Mouse (Mus musculus) myocyte (in vitro differentiated cells): ENCODE measurements at regions not wholly inside any gene's neighbourhood (a gene's known extent, or its start where the extent isn't known, plus 50 kb on each side); places are given as distances from the start of the nearest gene placed in this dataset.
A peak's percentile ranks its signal among the peaks of the same experiment; 100 is the strongest.

Experiments
- H3K27me3 ChIP-seq: one replicate; pipeline ENCODE4 v1.6.1; 2011; ENCODE audit not compliant: control insufficient read depth, insufficient read depth, insufficient read length
- H3K36me3 ChIP-seq: one replicate; pipeline ENCODE4 v1.6.1; 2011; ENCODE audit not compliant: control insufficient read depth, insufficient read depth
- H3K4me2 ChIP-seq: one replicate; pipeline ENCODE4 v1.6.1; 2011; ENCODE audit warnings: low read depth, control low read depth
- H3K4me3 ChIP-seq: one replicate; pipeline ENCODE4 v1.5.1; 2011; ENCODE audit warnings: mild to moderate bottlenecking, control low read depth, moderate library complexity
- H3K79me2 ChIP-seq: one replicate; pipeline ENCODE4 v1.6.1; 2011; ENCODE audit not compliant: control insufficient read depth, insufficient read depth
- H3ac ChIP-seq: one replicate; pipeline ENCODE4 v1.6.1; 2011; ENCODE audit not compliant: control insufficient read depth, insufficient read length
- CEBPB ChIP-seq: IDR thresholded peaks from 2 replicates; pipeline ENCODE4 v1.6.1; 2011; ENCODE audit warnings: mild to moderate bottlenecking, moderate library complexity; ENCODE audit not compliant: poor library complexity, insufficient read depth, severe bottlenecking
- E2F4 ChIP-seq: IDR thresholded peaks from one replicate; pipeline ENCODE4 v1.6.1; 2011; ENCODE audit warnings: mild to moderate bottlenecking, control low read depth, moderate library complexity; ENCODE audit not compliant: insufficient read depth
- MAX ChIP-seq: IDR thresholded peaks from one replicate; pipeline ENCODE4 v1.6.1; 2011; ENCODE audit warnings: low read depth, mild to moderate bottlenecking, control low read depth
- MYOD1 ChIP-seq, 3 experiments: IDR thresholded peaks; one replicate each; pipeline ENCODE4 v1.6.1; 2011; ENCODE audit warnings: control low read depth in 2 of 3, low read depth in 2 of 3, mild to moderate bottlenecking in 2 of 3, moderate library complexity in 1 of 3; ENCODE audit not compliant: insufficient read length in 2 of 3, control insufficient read depth in 1 of 3
- MYOG ChIP-seq, 3 experiments: IDR thresholded peaks; one replicate each; pipeline ENCODE4 v1.6.1; 2011; ENCODE audit warnings: control low read depth in 2 of 3, low read depth in 2 of 3, mild to moderate bottlenecking in 2 of 3; ENCODE audit not compliant: insufficient read length in 2 of 3, control insufficient read depth in 1 of 3, insufficient read depth in 1 of 3
- POLR2A ChIP-seq: IDR thresholded peaks from one replicate; pipeline ENCODE4 v1.6.1; 2011; ENCODE audit warnings: low read depth, mild to moderate bottlenecking, control low read depth, moderate library complexity; ENCODE audit not compliant: insufficient read length
- POLR2AphosphoS2 ChIP-seq: IDR thresholded peaks from one replicate; pipeline ENCODE4 v1.6.1; 2011; ENCODE audit warnings: low read depth, control low read depth; ENCODE audit not compliant: insufficient read length
- REST ChIP-seq: IDR thresholded peaks from one replicate; pipeline ENCODE4 v1.6.1; 2011; ENCODE audit warnings: mild to moderate bottlenecking, control low read depth, moderate library complexity; ENCODE audit not compliant: insufficient read depth, insufficient read length
- SRF ChIP-seq: IDR thresholded peaks from one replicate; pipeline ENCODE4 v1.6.1; 2011; ENCODE audit warnings: low read depth; ENCODE audit not compliant: control insufficient read depth, insufficient read length
- TCF12 ChIP-seq: IDR thresholded peaks from one replicate; pipeline ENCODE4 v1.6.1; 2011; ENCODE audit warnings: mild to moderate bottlenecking, control low read depth; ENCODE audit not compliant: poor library complexity, insufficient read depth, severe bottlenecking
- TCF3 ChIP-seq: IDR thresholded peaks from one replicate; pipeline ENCODE4 v1.6.1; 2011; ENCODE audit warnings: low read depth, control low read depth; ENCODE audit not compliant: insufficient read length
- USF1 ChIP-seq: IDR thresholded peaks from one replicate; pipeline ENCODE4 v1.6.1; 2011; ENCODE audit warnings: low read depth, mild to moderate bottlenecking, control low read depth, moderate library complexity

GRCm38 (mm10) chr17:14764796-14765195 is 70.8 kb upstream of the Thbs2 start:
- no peaks in the 10 kb centered on the region for H3K27me3 ChIP-seq
- no peak overlapping the region for H3K4me2 ChIP-seq
- H3K36me3 ChIP-seq: no peaks in the 10 kb centered on the region
- no peaks in the 10 kb centered on the region for H3K79me2 ChIP-seq
- H3ac ChIP-seq: no peak overlapping the region
- TF ChIP-seq POLR2AphosphoS2 (no peak), MYOG (IDR thresholded peaks at IDR 0.05; ENCODE audit: control insufficient read depth in 1 of 3, insufficient read depth in 1 of 3, insufficient read length in 2 of 3, low read depth in 2 of 3) (no peak), MYOD1 (IDR thresholded peaks at IDR 0.05; ENCODE audit: control insufficient read depth in 1 of 3, insufficient read length in 2 of 3, low read depth in 2 of 3) (peak in 1 of 3 experiments; percentile 28), TCF3 (no peak), CEBPB (no peak)
- H3K4me3 ChIP-seq: no peak overlapping the region

GRCm38 (mm10) chr17:14753095-14753494 is 59.1 kb upstream of the Thbs2 start:
- Histone ChIP-seq H3K36me3 (no peaks in the 10 kb centered on the region), H3K4me2 (no peak overlapping the region), H3K4me3 (no peak overlapping the region), H3K27me3 (no peaks in the 10 kb centered on the region), H3ac (no peak overlapping the region), H3K79me2 (no peaks in the 10 kb centered on the region)
- TF ChIP-seq MYOD1 (IDR thresholded peaks at IDR 0.05; ENCODE audit: control insufficient read depth in 1 of 3, insufficient read length in 2 of 3, low read depth in 2 of 3) (peak in 2 of 3 experiments; percentile 19 to 42), MYOG (IDR thresholded peaks at IDR 0.05; ENCODE audit: control insufficient read depth in 1 of 3, insufficient read depth in 1 of 3, insufficient read length in 2 of 3, low read depth in 2 of 3) (no peak)

- no peaks in the 10 kb centered on the region for H3K27me3 ChIP-seq
- H3ac ChIP-seq: no peak overlapping the region
- no peaks in the 10 kb centered on the region for H3K79me2 ChIP-seq
- no peaks in the 10 kb centered on the region for H3K36me3 ChIP-seq
- no peak overlapping the region for H3K4me3 ChIP-seq
- TF ChIP-seq MAX (no peak), REST (no peak), POLR2A (no peak), SRF (no peak), E2F4 (no peak), TCF12 (no peak), CEBPB (no peak), USF1 (no peak)
- H3K4me2 ChIP-seq: no peak overlapping the region
These were observed 56.6 kb upstream of the Thbs2 start for GRCm38 (mm10) chr17:14750519-14751145.

- no peak overlapping the region for H3ac ChIP-seq
- no peaks in the 10 kb centered on the region for H3K27me3 ChIP-seq
- no peak for TF ChIP-seq USF1
- TF ChIP-seq TCF12: no peak
- no peaks in the 10 kb centered on the region for H3K36me3 ChIP-seq
- no peak overlapping the region for H3K4me3 ChIP-seq
- no peaks in the 10 kb centered on the region for H3K79me2 ChIP-seq
- no peak overlapping the region for H3K4me2 ChIP-seq
These were observed 55.2 kb upstream of the Thbs2 start for GRCm38 (mm10) chr17:14749281-14749680.

- H3K4me3 ChIP-seq: no peak overlapping the region
- H3K36me3 ChIP-seq: no peaks in the 10 kb centered on the region
- no peak overlapping the region for H3K4me2 ChIP-seq
- no peak for TF ChIP-seq SRF
- no peak overlapping the region for H3ac ChIP-seq
- no peaks in the 10 kb centered on the region for H3K27me3 ChIP-seq
- H3K79me2 ChIP-seq: no peaks in the 10 kb centered on the region
These were observed 53.3 kb upstream of the Thbs2 start for GRCm38 (mm10) chr17:14747255-14747869.

GRCm38 (mm10) chr17:14745512-14745911 is 51.5 kb upstream of the Thbs2 start:
- no peak overlapping the region for H3ac ChIP-seq
- H3K27me3 ChIP-seq: no peaks in the 10 kb centered on the region
- H3K79me2 ChIP-seq: no peaks in the 10 kb centered on the region
- TF ChIP-seq REST (no peak), MYOG (IDR thresholded peaks at IDR 0.05; ENCODE audit: control insufficient read depth in 1 of 3, insufficient read depth in 1 of 3, insufficient read length in 2 of 3, low read depth in 2 of 3) (no peak), USF1 (no peak), MYOD1 (IDR thresholded peaks at IDR 0.05; ENCODE audit: control insufficient read depth in 1 of 3, insufficient read length in 2 of 3, low read depth in 2 of 3) (no peak)
- H3K4me3 ChIP-seq: no peak overlapping the region
- no peaks in the 10 kb centered on the region for H3K36me3 ChIP-seq
- no peak overlapping the region for H3K4me2 ChIP-seq
